Mouse (Mus musculus): ENCODE data around the gene Tmem102. TPM values are rescaled to one million over a fixed set of nuclear protein-coding genes. Genes with fewer than 3 reads are reported as not detected.

Tmem102 gene
- polyA plus RNA-seq, 1 experiment from 2014 or later = 4.4 TPM

DNA sequence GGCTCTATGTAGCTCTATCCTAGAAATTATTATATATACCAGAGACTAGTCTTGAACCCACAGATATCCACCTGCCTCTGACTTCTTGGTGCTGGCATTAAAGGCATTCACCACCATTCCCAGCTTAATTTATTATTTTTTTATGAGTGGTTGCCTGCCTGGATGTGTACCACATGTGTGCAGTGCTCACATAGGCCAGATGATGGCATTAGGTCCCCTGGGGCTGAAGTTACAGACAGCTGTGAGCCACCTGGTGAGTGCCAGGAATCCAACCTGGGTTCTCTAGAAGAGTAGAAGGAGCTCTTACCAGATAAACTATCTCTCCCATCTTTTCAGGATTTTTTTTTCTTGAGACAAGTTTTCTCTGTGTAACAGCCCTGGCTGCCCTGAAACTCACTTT lies 4.9 kb upstream of the Tmem102 start:
- H3K4me1 ChIP-seq (ENCODE audit: insufficient read depth) = no peaks in the 10 kb centered on the region
- ATAC-seq (no peak), DNase-seq (no peak)
- H3K27me3 ChIP-seq (ENCODE audit: insufficient read depth, low read length) = peaks cover 10% of the 10 kb centered on the region
- H3K4me2 ChIP-seq (ENCODE audit: low read depth, low read length) = no peak overlapping the region
- H3K9me3 ChIP-seq (ENCODE audit: low read length) = no peaks in the 10 kb centered on the region
- no peak overlapping the region for H3K27ac ChIP-seq (ENCODE audit: low read depth)
- H3K36me3 ChIP-seq (replicated peaks; ENCODE audit: insufficient read depth, low read length) = no peaks in the 10 kb centered on the region
- TF ChIP-seq EP300 (IDR thresholded peaks at IDR 0.05; ENCODE audit: low read depth) (no peak), CTCF (IDR thresholded peaks at IDR 0.05; ENCODE audit: low read depth) (peak; percentile 26; the same call in 1 of the 2 replicates)
- H3K4me3 ChIP-seq (ENCODE audit: low read depth, low read length) = no peak overlapping the region
- no peak overlapping the region for H3K9ac ChIP-seq (replicated peaks)

DNA sequence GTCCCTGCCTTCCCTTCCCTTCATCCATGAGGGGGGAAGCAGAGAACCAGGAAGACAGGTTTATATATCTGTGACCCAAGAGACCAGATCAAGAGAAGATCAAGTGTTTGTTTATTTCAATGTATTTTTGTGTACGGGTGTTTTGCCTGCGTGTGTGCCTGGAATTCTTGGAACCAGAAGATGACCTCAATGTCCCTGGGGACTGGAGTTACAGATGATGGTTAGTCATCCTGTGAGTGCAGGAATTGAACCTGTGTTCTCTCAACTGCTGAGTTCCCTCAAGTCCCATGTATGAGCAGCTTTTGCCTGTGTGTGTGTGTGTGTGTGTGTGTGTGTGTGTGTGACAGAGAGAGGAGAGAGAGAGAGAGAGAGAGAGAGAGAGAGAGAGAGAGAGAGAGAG lies 2.2 kb upstream of the Tmem102 start:
- 72% methylated on average over 2 of the region's 2 CpGs for WGBS (ENCODE audit: insufficient replicate concordance)
- Histone ChIP-seq H3K27ac (ENCODE audit: low read depth) (no peak overlapping the region), H3K4me1 (ENCODE audit: insufficient read depth) (peaks cover 20% of the 10 kb centered on the region), H3K36me3 (replicated peaks; ENCODE audit: insufficient read depth, low read length) (no peaks in the 10 kb centered on the region), H3K9ac (replicated peaks) (no peak overlapping the region), H3K4me2 (ENCODE audit: low read depth, low read length) (no peak overlapping the region), H3K9me3 (ENCODE audit: low read length) (no peaks in the 10 kb centered on the region), H3K4me3 (ENCODE audit: low read depth, low read length) (no peak overlapping the region), H3K27me3 (ENCODE audit: insufficient read depth, low read length) (peaks cover 37% of the 10 kb centered on the region)
- ATAC-seq (no peak), DNase-seq (no peak)
- TF ChIP-seq CTCF (IDR thresholded peaks at IDR 0.05; ENCODE audit: low read depth) (no peak), EP300 (IDR thresholded peaks at IDR 0.05; ENCODE audit: low read depth) (no peak)

DNA sequence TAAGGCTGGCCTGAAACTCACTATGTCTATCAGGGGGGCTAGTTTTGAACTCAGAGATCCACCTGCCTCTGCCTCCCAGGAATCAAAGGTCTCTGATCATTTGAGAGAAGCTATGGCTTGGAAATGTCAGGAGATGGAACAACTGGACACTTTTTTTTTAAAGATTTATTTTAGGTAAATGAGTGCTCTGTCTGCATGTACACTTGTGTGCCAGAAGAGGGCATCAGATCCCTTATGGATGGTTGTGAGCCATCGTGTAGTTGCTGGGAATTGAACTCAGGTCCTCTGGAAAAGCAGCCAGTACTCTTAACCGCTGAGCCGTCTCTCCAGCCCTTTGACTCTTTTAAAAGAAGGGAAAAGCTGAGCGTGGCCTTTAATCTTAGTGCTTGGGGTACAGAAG lies 954 bp upstream of the Tmem102 start:
- H3K4me3 ChIP-seq (ENCODE audit: low read depth, low read length) = no peak overlapping the region
- H3K4me2 ChIP-seq (ENCODE audit: low read depth, low read length) = no peak overlapping the region
- no peaks in the 10 kb centered on the region for H3K9me3 ChIP-seq (ENCODE audit: low read length)
- peaks cover 49% of the 10 kb centered on the region for H3K27me3 ChIP-seq (ENCODE audit: insufficient read depth, low read length)
- DNase-seq (no peak), ATAC-seq (no peak)
- H3K4me1 ChIP-seq (ENCODE audit: insufficient read depth) = peaks cover 28% of the 10 kb centered on the region
- H3K9ac ChIP-seq (replicated peaks) = no peak overlapping the region
- WGBS (ENCODE audit: insufficient replicate concordance) = 76% methylated on average over 4 of the region's 4 CpGs
- no peaks in the 10 kb centered on the region for H3K36me3 ChIP-seq (replicated peaks; ENCODE audit: insufficient read depth, low read length)
- TF ChIP-seq EP300 (IDR thresholded peaks at IDR 0.05; ENCODE audit: low read depth) (no peak), CTCF (IDR thresholded peaks at IDR 0.05; ENCODE audit: low read depth) (peak; percentile 52)
- H3K27ac ChIP-seq (ENCODE audit: low read depth) = no peak overlapping the region

DNA sequence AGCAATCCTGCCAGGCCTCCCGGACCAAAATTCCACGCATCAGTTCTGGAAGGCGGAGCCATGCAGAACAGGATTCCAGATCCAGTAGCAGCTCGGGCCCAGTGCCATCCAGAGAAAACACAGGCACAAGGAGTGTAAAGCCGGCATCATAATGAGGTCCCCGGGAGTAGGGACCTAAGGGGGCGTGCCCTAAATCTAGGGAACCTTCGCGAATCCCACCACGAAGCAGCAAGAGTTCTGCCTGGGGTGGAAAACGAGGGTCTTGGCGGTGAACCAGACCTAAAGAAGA lies 828 bp downstream of the Tmem102 start:
- Histone ChIP-seq H3K4me3 (ENCODE audit: low read depth, low read length) (0 out of 2 replicates have a peak overlapping the region, but pooled peaks have one; percentile 20), H3K27me3 (ENCODE audit: insufficient read depth, low read length) (peaks cover 67% of the 10 kb centered on the region)
- no peak for ATAC-seq

DNA sequence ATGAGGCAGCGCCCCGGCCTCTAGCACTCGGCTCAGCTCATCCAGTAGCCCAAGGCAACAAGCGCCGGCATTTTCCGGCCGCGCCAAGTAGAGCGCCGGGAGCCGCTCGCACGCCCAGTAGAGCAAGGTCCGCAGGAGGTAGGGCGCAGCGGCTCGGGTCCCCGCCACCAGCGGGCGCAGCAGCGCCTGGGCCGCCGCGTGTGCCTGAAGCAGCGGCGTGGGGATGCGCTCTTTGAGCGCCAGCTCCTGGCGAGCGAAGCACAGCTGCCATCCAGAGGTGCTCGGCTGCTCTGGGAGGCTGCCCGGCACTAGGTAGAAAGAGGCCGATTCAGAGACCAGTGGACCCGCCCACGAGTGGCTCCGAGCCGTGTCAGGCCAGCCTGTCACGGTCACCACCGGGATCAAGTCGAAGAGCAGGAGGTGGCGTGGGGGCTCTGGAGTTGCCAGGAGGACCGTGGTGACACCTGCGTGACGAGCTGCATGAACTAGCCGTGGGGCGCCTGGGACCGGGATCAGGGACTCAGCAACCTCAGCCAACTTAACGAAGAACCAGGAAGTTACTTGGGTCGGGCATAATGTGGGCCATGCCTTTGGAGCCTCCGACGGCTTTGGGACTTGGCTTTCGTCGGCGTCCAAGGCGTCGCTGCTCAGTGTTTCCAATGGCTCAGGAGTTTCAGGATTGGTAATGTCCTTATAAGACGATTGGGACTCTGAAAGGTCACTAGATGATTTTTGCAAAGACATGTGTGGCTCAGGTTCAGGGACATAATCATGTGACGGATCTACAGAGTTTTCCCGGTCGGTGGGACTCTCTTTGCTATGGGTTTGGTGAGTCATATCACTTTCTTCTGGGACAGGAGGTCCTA lies 1.4 kb downstream of the Tmem102 start:
- Histone ChIP-seq H3K27ac (ENCODE audit: low read depth) (peak overlapping the region; percentile 48; the same call in 1 of the 2 replicates), H3K4me2 (ENCODE audit: low read depth, low read length) (peak overlapping the region; percentile 87), H3K36me3 (replicated peaks; ENCODE audit: insufficient read depth, low read length) (no peaks in the 10 kb centered on the region), H3K4me1 (ENCODE audit: insufficient read depth) (peaks cover 42% of the 10 kb centered on the region), H3K27me3 (ENCODE audit: insufficient read depth, low read length) (peaks cover 73% of the 10 kb centered on the region), H3K9ac (replicated peaks) (peak overlapping the region; percentile 59), H3K4me3 (ENCODE audit: low read depth, low read length) (peak overlapping the region; percentile 54), H3K9me3 (ENCODE audit: low read length) (no peaks in the 10 kb centered on the region)
- peak; percentile 84 for TF ChIP-seq CTCF (IDR thresholded peaks at IDR 0.05; ENCODE audit: low read depth)
- TF ChIP-seq EP300 (IDR thresholded peaks at IDR 0.05; ENCODE audit: low read depth) = no peak
- ATAC-seq (peak; percentile 87), DNase-seq (peak; percentile 83)
- 4% methylated on average over 46 of the region's 60 CpGs for WGBS (ENCODE audit: insufficient replicate concordance)

More for the DNA sequence above, 828 bp downstream of the Tmem102 start:
- Histone ChIP-seq H3K9me3 (ENCODE audit: low read length) (no peaks in the 10 kb centered on the region), H3K9ac (replicated peaks) (no peak overlapping the region), H3K27ac (ENCODE audit: low read depth) (no peak overlapping the region), H3K36me3 (replicated peaks; ENCODE audit: insufficient read depth, low read length) (no peaks in the 10 kb centered on the region), H3K4me1 (ENCODE audit: insufficient read depth) (peaks cover 42% of the 10 kb centered on the region), H3K4me2 (ENCODE audit: low read depth, low read length) (peak overlapping the region; percentile 87)
- WGBS (ENCODE audit: insufficient replicate concordance) = 21% methylated on average over 12 of the region's 12 CpGs
- DNase-seq = no peak
- TF ChIP-seq CTCF (IDR thresholded peaks at IDR 0.05; ENCODE audit: low read depth) = no peak
- TF ChIP-seq EP300 (IDR thresholded peaks at IDR 0.05; ENCODE audit: low read depth) = no peak

DNA sequence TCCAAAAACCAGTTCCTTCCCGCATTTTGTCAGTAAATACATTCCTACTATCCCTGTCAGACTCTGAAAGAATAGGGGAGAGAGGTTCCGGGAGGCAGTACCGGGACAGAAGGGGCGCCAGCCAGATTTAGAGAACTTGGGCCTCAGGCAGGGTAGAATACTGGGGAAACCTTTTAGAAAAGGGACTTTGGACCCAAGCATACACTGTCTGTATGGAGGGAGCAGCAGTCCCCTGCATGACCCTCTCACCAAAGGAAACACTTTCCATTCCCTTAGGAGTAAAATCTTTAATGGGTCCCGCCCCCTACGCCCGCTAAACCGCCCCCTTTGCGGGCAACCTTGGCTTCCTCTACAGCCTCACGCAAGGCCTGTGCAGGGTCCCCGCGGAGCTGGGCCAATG lies 2.1 kb downstream of the Tmem102 start:
- H3K27me3 ChIP-seq (ENCODE audit: insufficient read depth, low read length) = peaks cover 74% of the 10 kb centered on the region
- peak overlapping the region; percentile 54 for H3K4me3 ChIP-seq (ENCODE audit: low read depth, low read length)
- H3K4me1 ChIP-seq (ENCODE audit: insufficient read depth) = peaks cover 42% of the 10 kb centered on the region
- peak overlapping the region; percentile 48; the same call in 1 of the 2 replicates for H3K27ac ChIP-seq (ENCODE audit: low read depth)
- TF ChIP-seq EP300 (IDR thresholded peaks at IDR 0.05; ENCODE audit: low read depth) (no peak), CTCF (IDR thresholded peaks at IDR 0.05; ENCODE audit: low read depth) (no peak)
- ATAC-seq (peak; percentile 44), DNase-seq (no peak)
- H3K36me3 ChIP-seq (replicated peaks; ENCODE audit: insufficient read depth, low read length) = no peaks in the 10 kb centered on the region
- 3% methylated on average over 12 of the region's 12 CpGs for WGBS (ENCODE audit: insufficient replicate concordance)
- peak overlapping the region; percentile 87 for H3K4me2 ChIP-seq (ENCODE audit: low read depth, low read length)
- no peaks in the 10 kb centered on the region for H3K9me3 ChIP-seq (ENCODE audit: low read length)
- peak overlapping the region; percentile 59 for H3K9ac ChIP-seq (replicated peaks)
